Mouse (Mus musculus) right cerebral cortex, adult 2 months (tissue): ENCODE measurements at regions not wholly inside any gene's neighbourhood (a gene's known extent, or its start where the extent isn't known, plus 50 kb on each side); places are given as distances from the start of the nearest gene placed in this dataset.

Experiments
- DNase-seq, 2 experiments: peaks; one replicate each; pipeline ENCODE4 v3.0.0; 2021 to 2022; ENCODE audit warnings: low spot score in 2 of 2

GRCm38 (mm10) chr1:177335961-177336360 lies 78.0 kb upstream of the Akt3 start:
- DNase-seq = no peak

DNA sequence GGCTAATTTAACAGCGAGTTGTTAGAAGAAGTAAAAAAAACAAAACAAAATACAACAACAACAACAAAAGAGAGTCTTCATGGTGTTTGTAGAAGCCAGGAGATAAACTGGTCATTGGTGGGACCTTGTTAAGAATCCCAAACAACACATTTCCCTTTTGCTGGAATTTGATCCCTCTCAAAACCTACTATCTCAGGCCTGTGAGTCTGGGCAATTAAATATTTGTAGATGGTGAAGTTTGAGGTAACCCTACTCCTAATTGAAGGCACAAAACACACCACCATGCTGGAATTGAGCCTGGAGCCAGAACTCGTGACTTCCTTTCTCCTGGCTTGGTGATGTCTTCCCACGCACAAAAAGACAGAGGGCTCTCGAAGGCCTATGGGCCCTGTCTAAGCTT lies 65.4 kb upstream of the Akt3 start:
- no peak for DNase-seq

- DNase-seq = peak; percentile 36 to 60
Measured at GRCm38 (mm10) chr1:177322745-177323299, 64.8 kb upstream of the Akt3 start.

GRCm38 (mm10) chr1:177322307-177322685 lies 64.3 kb upstream of the Akt3 start:
- DNase-seq = no peak

GRCm38 (mm10) chr1:177321655-177322306 lies 63.8 kb upstream of the Akt3 start:
- DNase-seq = peak; percentile 44 to 47

- DNase-seq = peak; percentile 22 to 28
Measured at GRCm38 (mm10) chr1:177308213-177308872, 50.3 kb upstream of the Akt3 start.
